Mouse (Mus musculus) cortical plate, adult 2 months (tissue): ENCODE measurements at regions not wholly inside any gene's neighbourhood (a gene's known extent, or its start where the extent isn't known, plus 50 kb on each side); places are given as distances from the start of the nearest gene placed in this dataset.
A peak's percentile ranks its signal among the peaks of the same experiment; 100 is the strongest.

ENCODE experiments used
- H3K27ac ChIP-seq: fragments of 200-500 bp; 2 replicates; pipeline ENCODE4 v1.5.1; 2012; ENCODE audit warnings: low read length, control low read depth, inconsistent platforms; ENCODE audit not compliant: insufficient read depth
- H3K4me1 ChIP-seq: fragments of 200-500 bp; 2 replicates; pipeline ENCODE4 v1.6.1; 2011; ENCODE audit warnings: low read length; ENCODE audit not compliant: control insufficient read depth, insufficient read depth
- H3K4me3 ChIP-seq: fragments of 200-500 bp; 2 replicates; pipeline ENCODE4 v1.5.1; 2011; ENCODE audit warnings: mild to moderate bottlenecking, low read length, control low read depth; ENCODE audit not compliant: insufficient read depth
- CTCF ChIP-seq: fragments of 200-500 bp; IDR thresholded peaks from 2 replicates; pipeline ENCODE4 v1.5.1; 2011; ENCODE audit warnings: mild to moderate bottlenecking, control low read depth, low read length; ENCODE audit not compliant: insufficient read depth; ENCODE audit errors: extremely low read depth
- POLR2A ChIP-seq: fragments of 200-500 bp; IDR thresholded peaks from 2 replicates; pipeline ENCODE4 v1.6.1; 2011; ENCODE audit warnings: mild to moderate bottlenecking, low read length, control low read depth; ENCODE audit not compliant: insufficient read depth; ENCODE audit errors: extremely low read depth

DNA sequence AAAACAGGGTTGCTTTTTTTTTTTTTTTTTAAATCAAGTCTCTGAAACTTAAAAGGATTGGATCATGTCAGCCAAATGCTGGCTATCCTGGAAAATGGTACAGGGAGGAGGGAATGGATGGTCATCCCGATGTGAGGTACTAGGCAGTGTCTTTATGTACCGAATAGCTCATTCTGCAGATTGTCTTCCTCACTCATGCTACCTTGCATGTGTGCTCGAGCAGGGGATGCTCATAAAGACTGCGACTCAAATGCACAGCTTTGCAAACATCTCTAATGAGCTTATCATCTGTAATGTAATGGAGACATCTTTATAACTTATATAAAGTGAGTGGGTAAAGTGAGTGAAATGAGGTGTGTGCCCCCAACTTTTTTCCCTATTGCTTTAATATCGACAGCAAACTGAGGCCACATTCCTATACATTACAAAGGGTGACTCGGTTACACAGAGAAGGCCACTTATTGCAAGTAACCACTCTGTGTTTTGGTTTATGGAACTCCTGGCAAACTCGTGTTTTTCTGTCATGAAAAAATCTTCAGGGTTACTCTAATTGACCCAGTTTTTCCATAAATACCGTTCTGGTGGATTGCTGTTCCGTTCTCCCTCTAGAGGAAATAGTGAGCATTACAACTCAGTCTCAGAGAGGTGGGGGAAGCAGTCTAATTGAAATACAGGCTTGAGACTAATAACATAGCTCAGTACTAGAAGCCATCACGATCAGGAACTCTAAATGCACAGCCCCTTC lies 319.4 kb upstream of the Dcn start:
- TF ChIP-seq CTCF (peak; percentile 34; the same call in 1 of the 2 replicates), POLR2A (no peak)
- Histone ChIP-seq H3K27ac (no peak overlapping the region), H3K4me1 (peaks cover 3% of the 10 kb centered on the region; the same call in 1 of the 2 replicates), H3K4me3 (no peak overlapping the region)

DNA sequence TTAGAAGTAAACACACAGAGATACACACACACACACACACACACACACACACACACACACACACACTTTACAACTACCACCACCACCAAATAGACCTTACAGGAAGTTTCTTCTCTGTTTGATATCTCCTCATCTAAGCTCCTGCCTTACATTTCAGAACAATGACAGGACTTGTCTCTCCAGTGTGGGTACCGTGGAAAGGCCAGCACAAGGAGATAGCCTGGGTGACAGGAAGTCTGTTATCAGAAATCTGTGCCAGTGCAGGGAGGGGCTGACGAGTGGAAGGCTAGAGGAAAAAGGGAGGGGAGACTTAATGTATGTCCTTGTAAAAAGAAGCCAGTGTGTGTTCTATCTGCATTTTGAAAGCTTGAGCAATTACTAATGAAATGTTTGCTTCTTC lies 318.5 kb upstream of the Dcn start:
- Histone ChIP-seq H3K4me3 (no peak overlapping the region), H3K27ac (no peak overlapping the region), H3K4me1 (peaks cover 3% of the 10 kb centered on the region; the same call in 1 of the 2 replicates)
- no peak for TF ChIP-seq CTCF
- TF ChIP-seq POLR2A: no peak

DNA sequence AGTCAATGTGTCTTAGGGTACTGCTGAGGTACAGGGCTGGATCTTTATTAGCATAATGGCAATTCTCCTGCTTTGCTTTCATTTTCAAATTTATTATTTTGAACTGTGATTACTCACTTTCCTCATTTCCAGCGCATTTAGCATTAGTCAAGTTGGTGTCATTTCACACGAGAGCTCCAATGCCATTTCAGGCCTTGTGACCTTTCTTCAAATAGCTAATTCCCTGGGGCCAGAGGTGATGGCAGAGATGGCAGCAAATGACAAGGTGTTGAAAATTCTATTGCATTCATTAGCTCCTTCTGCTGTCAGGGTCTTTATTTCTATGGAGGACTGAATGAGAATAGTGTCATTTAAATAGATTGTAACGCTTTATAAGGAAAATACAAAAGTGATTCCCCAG lies 300.9 kb upstream of the Dcn start:
- TF ChIP-seq CTCF: no peak
- TF ChIP-seq POLR2A: no peak
- Histone ChIP-seq H3K4me3 (no peak overlapping the region), H3K4me1 (no peaks in the 10 kb centered on the region), H3K27ac (no peak overlapping the region)

DNA sequence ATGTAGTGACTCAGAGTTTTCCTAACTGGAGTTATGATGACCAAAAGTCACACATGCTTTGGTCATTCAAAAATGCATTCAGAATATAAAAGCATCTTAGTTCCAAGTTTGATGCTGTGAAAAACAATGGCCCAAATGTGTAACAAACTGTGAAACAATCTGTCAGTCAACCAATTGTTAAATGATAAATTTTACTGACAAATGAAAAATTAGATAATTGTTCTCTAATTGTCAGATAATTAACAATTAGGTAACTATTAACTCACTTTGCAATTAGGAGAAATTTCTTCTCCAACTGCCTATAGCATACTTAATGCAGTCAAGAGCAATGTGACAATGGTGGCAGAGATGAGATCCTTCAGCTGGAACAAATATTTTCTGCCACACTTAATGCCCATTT lies 289.7 kb upstream of the Dcn start:
- H3K4me1 ChIP-seq: no peaks in the 10 kb centered on the region
- H3K4me3 ChIP-seq: no peak overlapping the region
- no peak overlapping the region for H3K27ac ChIP-seq
- TF ChIP-seq POLR2A (no peak), CTCF (no peak)

DNA sequence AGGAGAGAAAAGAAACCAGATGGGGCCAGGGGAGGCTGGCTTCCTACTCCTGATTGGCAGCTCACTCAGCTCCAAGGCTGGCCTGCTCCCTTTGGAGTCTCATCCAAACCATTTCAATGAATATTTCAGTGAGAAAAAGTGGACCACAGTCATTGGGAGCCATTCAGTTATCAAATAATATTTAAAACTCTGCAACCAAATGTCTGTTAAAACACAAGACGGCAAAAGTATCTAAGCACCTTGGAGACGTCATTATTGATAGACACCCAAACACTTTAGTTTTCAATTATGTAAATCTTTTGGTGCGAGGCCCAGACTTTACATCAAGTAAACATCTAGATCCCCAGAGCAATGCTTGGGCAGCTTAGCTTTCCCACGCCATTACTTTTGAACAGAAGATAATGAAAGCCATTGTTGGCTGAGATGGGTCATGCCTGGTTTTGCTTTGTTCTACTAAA lies 268.1 kb upstream of the Dcn start:
- Histone ChIP-seq H3K4me3 (no peak overlapping the region), H3K4me1 (no peaks in the 10 kb centered on the region; the same call in 1 of the 2 replicates), H3K27ac (no peak overlapping the region)
- TF ChIP-seq CTCF (no peak), POLR2A (no peak)

DNA sequence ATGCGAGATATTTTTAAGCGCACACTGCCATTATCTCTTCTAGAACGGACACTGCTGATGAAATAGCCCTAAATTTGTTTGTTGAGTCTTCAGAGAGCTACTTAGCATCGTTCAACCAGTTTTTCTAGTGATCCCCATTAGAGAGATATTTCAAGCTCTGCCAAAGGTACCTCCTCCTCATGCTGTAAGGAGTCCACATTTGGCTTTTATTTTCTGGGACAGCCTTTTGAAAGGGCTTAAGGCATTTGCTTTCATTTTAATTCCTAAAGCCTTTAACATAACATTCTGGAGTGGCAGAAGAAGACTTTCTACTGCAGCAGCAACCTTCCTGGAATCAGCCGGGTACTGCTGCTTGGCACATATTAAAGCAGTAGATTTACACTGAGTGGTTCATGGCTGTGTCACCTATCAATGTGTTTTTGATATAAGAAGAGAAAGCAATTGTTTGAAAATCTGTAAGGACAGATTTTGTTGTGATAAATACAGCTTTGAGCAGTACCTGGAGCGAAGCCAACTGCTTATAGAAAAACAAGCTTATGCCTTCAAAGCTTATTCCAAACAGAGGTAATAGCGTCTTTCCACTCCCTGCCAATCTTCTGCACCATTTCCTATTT lies 267.5 kb upstream of the Dcn start:
- H3K4me3 ChIP-seq: no peak overlapping the region
- TF ChIP-seq POLR2A: no peak
- TF ChIP-seq CTCF: no peak
- no peak overlapping the region for H3K27ac ChIP-seq
- H3K4me1 ChIP-seq: no peaks in the 10 kb centered on the region; the same call in 1 of the 2 replicates

DNA sequence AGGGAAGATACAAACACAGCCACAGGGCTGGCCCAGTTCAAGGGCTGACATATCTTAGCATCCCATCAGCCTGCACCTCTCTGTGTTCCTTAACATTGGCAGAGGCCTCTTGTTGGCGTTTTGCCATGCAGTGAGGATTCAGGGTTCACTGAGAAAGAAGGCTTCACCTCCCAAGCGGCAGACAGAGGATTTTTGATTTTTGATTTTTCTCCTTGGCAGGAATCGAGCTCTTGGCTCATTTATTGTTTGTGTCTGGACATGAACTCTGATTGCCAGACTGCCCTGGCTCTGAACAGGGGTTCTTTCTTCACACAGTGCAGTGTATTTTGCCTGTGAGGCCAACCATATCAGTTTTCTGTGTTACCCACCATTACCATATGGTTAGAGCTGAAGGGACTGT lies 259.9 kb upstream of the Dcn start:
- H3K4me1 ChIP-seq: no peaks in the 10 kb centered on the region
- H3K27ac ChIP-seq: no peak overlapping the region
- TF ChIP-seq CTCF: no peak
- TF ChIP-seq POLR2A: no peak
- H3K4me3 ChIP-seq: no peak overlapping the region

DNA sequence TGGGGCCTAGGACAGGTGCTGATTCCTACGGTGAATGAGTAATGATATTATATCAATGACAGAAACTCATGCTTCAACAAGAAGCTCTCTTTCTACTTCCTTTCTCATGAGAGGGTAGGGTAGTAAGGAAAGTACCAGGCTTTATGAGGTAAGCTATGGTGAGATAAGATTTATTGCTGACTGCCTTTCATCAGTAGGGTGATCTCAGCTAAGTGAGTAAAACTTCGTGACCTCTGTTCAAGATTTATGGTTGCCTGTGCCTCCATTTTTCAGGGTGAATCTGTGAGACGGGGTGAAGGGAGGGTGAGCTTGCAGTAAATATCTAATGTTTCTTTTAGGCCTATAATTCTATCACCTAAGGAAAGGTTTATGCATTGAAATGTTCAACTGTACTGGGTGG lies 259.0 kb upstream of the Dcn start:
- H3K4me1 ChIP-seq: no peaks in the 10 kb centered on the region

DNA sequence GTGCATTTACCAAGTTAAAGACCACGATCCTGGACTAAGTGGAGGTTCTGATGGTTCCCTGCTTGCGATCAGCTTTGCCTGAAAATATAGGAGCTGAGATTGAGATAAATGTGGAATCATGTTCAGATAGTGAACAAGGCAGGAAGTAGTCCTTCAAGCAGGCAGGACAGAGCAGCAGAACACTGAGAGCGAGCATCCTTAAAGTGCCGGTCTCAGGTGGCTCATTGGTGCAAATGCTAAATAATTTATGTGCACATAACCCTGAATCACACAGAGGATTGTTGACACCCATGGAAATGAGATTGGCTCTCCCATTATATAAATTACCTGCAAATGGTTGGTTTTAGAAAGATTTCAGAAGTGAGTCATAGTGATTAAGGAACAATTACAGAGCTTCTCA lies 243.8 kb upstream of the Dcn start:
- no peaks in the 10 kb centered on the region for H3K4me1 ChIP-seq
- TF ChIP-seq POLR2A (no peak), CTCF (no peak)
- H3K4me3 ChIP-seq: no peak overlapping the region
- no peak overlapping the region for H3K27ac ChIP-seq

More for the DNA sequence above, 259.0 kb upstream of the Dcn start:
- TF ChIP-seq POLR2A (no peak), CTCF (no peak)
- no peak overlapping the region for H3K4me3 ChIP-seq
- H3K27ac ChIP-seq: no peak overlapping the region

DNA sequence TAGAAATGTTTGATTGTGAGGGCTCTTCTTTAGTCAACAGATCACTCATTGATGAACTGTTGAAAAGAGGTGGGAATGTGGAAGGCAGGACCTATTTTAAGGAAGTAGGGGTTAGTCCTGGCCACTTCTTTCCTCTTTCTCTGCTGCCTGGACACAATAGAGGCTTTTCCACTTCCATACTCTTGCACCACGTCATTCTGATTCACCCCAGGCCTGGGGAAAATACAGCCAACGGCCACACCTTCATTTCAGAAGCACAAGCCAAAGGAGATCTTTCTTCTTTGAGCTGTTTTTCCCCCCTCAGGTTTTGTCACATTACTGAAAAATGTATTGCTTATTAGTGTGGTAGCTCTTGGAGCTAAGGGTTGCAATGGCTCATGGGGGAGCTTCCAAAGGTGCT lies 237.9 kb upstream of the Dcn start:
- no peaks in the 10 kb centered on the region for H3K4me1 ChIP-seq
- no peak overlapping the region for H3K4me3 ChIP-seq
- H3K27ac ChIP-seq: no peak overlapping the region
- TF ChIP-seq POLR2A: no peak
- TF ChIP-seq CTCF: no peak
